Mouse (Mus musculus): ENCODE results near the gene Zgpat. TPM values are rescaled to one million over a fixed set of nuclear protein-coding genes. Genes with fewer than 3 reads are reported as not detected.
A peak's percentile ranks its signal among the peaks of the same experiment; 100 is the strongest.

The Zgpat gene
- polyA plus RNA-seq, 1 experiment from 2014 or later = 36.8 TPM

- DNase-seq (ENCODE audit: low spot score, missing footprints) (no peak), ATAC-seq (ENCODE audit: low FRiP score) (no peak)
- Histone ChIP-seq H3K4me1 (ENCODE audit: control insufficient read depth, insufficient read depth, low read length) (no peaks in the 10 kb centered on the region), H3K9ac (ENCODE audit: low read length) (no peak overlapping the region), H3K27me3 (ENCODE audit: control insufficient read depth, insufficient read depth, low read length) (no peaks in the 10 kb centered on the region), H3K27ac (ENCODE audit: low read depth, low read length) (no peak overlapping the region), H3K4me3 (ENCODE audit: low read depth, low read length) (no peak overlapping the region), H3K36me3 (ENCODE audit: control insufficient read depth, insufficient read depth, low read length) (peaks cover 3% of the 10 kb centered on the region), H3K9me3 (ENCODE audit: control insufficient read depth, low read length) (no peaks in the 10 kb centered on the region), H3K4me2 (no peak overlapping the region)
- 89% methylated on average over 15 of the region's 15 CpGs for WGBS
These were observed 26.3 kb downstream of the Zgpat start for GRCm38 (mm10) chr2:181391022-181391421.

- peaks cover 3% of the 10 kb centered on the region for H3K36me3 ChIP-seq (ENCODE audit: control insufficient read depth, insufficient read depth, low read length)
These were observed 26.8 kb downstream of the Zgpat start for GRCm38 (mm10) chr2:181391541-181391940.

GRCm38 (mm10) chr2:181392600-181393213 lies 28.0 kb downstream of the Zgpat start:
- Histone ChIP-seq H3K36me3 (ENCODE audit: control insufficient read depth, insufficient read depth, low read length) (peaks cover 3% of the 10 kb centered on the region), H3K9ac (ENCODE audit: low read length) (no peak overlapping the region), H3K4me1 (ENCODE audit: control insufficient read depth, insufficient read depth, low read length) (no peaks in the 10 kb centered on the region), H3K27ac (ENCODE audit: low read depth, low read length) (no peak overlapping the region), H3K9me3 (ENCODE audit: control insufficient read depth, low read length) (no peaks in the 10 kb centered on the region), H3K4me3 (ENCODE audit: low read depth, low read length) (no peak overlapping the region), H3K27me3 (ENCODE audit: control insufficient read depth, insufficient read depth, low read length) (no peaks in the 10 kb centered on the region), H3K4me2 (no peak overlapping the region)
- WGBS = 24% methylated on average over 4 of the region's 4 CpGs
- DNase-seq (ENCODE audit: low spot score, missing footprints) = peak; percentile 98
- 0 out of 2 replicates have a peak, but pooled peaks have one; percentile 40 for ATAC-seq (ENCODE audit: low FRiP score)

More at GRCm38 (mm10) chr2:181391541-181391940, 26.8 kb downstream of the Zgpat start:
- Histone ChIP-seq H3K9ac (ENCODE audit: low read length) (no peak overlapping the region), H3K4me3 (ENCODE audit: low read depth, low read length) (no peak overlapping the region), H3K4me1 (ENCODE audit: control insufficient read depth, insufficient read depth, low read length) (no peaks in the 10 kb centered on the region), H3K27ac (ENCODE audit: low read depth, low read length) (no peak overlapping the region), H3K9me3 (ENCODE audit: control insufficient read depth, low read length) (no peaks in the 10 kb centered on the region), H3K4me2 (no peak overlapping the region), H3K27me3 (ENCODE audit: control insufficient read depth, insufficient read depth, low read length) (no peaks in the 10 kb centered on the region)
- WGBS = 78% methylated on average over 2 of the region's 2 CpGs
- ATAC-seq (ENCODE audit: low FRiP score) (no peak), DNase-seq (ENCODE audit: low spot score, missing footprints) (peak; percentile 66)

- Histone ChIP-seq H3K27ac (ENCODE audit: low read depth, low read length) (no peak overlapping the region), H3K4me3 (ENCODE audit: low read depth, low read length) (no peak overlapping the region), H3K9me3 (ENCODE audit: control insufficient read depth, low read length) (no peaks in the 10 kb centered on the region), H3K27me3 (ENCODE audit: control insufficient read depth, insufficient read depth, low read length) (no peaks in the 10 kb centered on the region), H3K9ac (ENCODE audit: low read length) (no peak overlapping the region), H3K4me1 (ENCODE audit: control insufficient read depth, insufficient read depth, low read length) (no peaks in the 10 kb centered on the region), H3K36me3 (ENCODE audit: control insufficient read depth, insufficient read depth, low read length) (peaks cover 3% of the 10 kb centered on the region), H3K4me2 (no peak overlapping the region)
- ATAC-seq (ENCODE audit: low FRiP score) = no peak
- no peak for DNase-seq (ENCODE audit: low spot score, missing footprints)
- WGBS = 94% methylated on average over 3 of the region's 3 CpGs
These were observed 29.4 kb downstream of the Zgpat start for GRCm38 (mm10) chr2:181394086-181394485.

GRCm38 (mm10) chr2:181397207-181397761 lies 32.6 kb downstream of the Zgpat start:
- H3K36me3 ChIP-seq (ENCODE audit: control insufficient read depth, insufficient read depth, low read length) = no peaks in the 10 kb centered on the region
- H3K27ac ChIP-seq (ENCODE audit: low read depth, low read length) = no peak overlapping the region
- 80% methylated on average over 5 of the region's 5 CpGs for WGBS
- H3K4me3 ChIP-seq (ENCODE audit: low read depth, low read length) = no peak overlapping the region
- no peaks in the 10 kb centered on the region for H3K9me3 ChIP-seq (ENCODE audit: control insufficient read depth, low read length)
- H3K4me2 ChIP-seq = no peak overlapping the region
- H3K9ac ChIP-seq (ENCODE audit: low read length) = no peak overlapping the region
- H3K27me3 ChIP-seq (ENCODE audit: control insufficient read depth, insufficient read depth, low read length) = no peaks in the 10 kb centered on the region
- H3K4me1 ChIP-seq (ENCODE audit: control insufficient read depth, insufficient read depth, low read length) = no peaks in the 10 kb centered on the region
- DNase-seq (ENCODE audit: low spot score, missing footprints) (peak; percentile 28), ATAC-seq (ENCODE audit: low FRiP score) (no peak)

- Histone ChIP-seq H3K36me3 (ENCODE audit: control insufficient read depth, insufficient read depth, low read length) (no peaks in the 10 kb centered on the region), H3K4me2 (no peak overlapping the region), H3K4me1 (ENCODE audit: control insufficient read depth, insufficient read depth, low read length) (no peaks in the 10 kb centered on the region), H3K4me3 (ENCODE audit: low read depth, low read length) (no peak overlapping the region), H3K9me3 (ENCODE audit: control insufficient read depth, low read length) (no peaks in the 10 kb centered on the region), H3K27me3 (ENCODE audit: control insufficient read depth, insufficient read depth, low read length) (no peaks in the 10 kb centered on the region), H3K27ac (ENCODE audit: low read depth, low read length) (no peak overlapping the region), H3K9ac (ENCODE audit: low read length) (no peak overlapping the region)
- WGBS = 24% methylated on average over 1 of the region's 1 CpGs
- DNase-seq (ENCODE audit: low spot score, missing footprints) = no peak
- no peak for ATAC-seq (ENCODE audit: low FRiP score)
These were observed 36.8 kb downstream of the Zgpat start for GRCm38 (mm10) chr2:181401497-181401896.

GRCm38 (mm10) chr2:181403722-181404121 lies 39.0 kb downstream of the Zgpat start:
- H3K4me1 ChIP-seq (ENCODE audit: control insufficient read depth, insufficient read depth, low read length) = no peaks in the 10 kb centered on the region
- no peak overlapping the region for H3K4me3 ChIP-seq (ENCODE audit: low read depth, low read length)
- H3K9me3 ChIP-seq (ENCODE audit: control insufficient read depth, low read length) = no peaks in the 10 kb centered on the region
- H3K9ac ChIP-seq (ENCODE audit: low read length) = no peak overlapping the region
- no peak overlapping the region for H3K27ac ChIP-seq (ENCODE audit: low read depth, low read length)
- H3K4me2 ChIP-seq = no peak overlapping the region
- ATAC-seq (ENCODE audit: low FRiP score) = no peak
- H3K36me3 ChIP-seq (ENCODE audit: control insufficient read depth, insufficient read depth, low read length) = no peaks in the 10 kb centered on the region
- DNase-seq (ENCODE audit: low spot score, missing footprints) = no peak
- H3K27me3 ChIP-seq (ENCODE audit: control insufficient read depth, insufficient read depth, low read length) = no peaks in the 10 kb centered on the region
- WGBS = 96% methylated on average over 3 of the region's 3 CpGs

GRCm38 (mm10) chr2:181409643-181410042 lies 44.9 kb downstream of the Zgpat start:
- ATAC-seq (ENCODE audit: low FRiP score) (no peak), DNase-seq (ENCODE audit: low spot score, missing footprints) (no peak)
- Histone ChIP-seq H3K9ac (ENCODE audit: low read length) (no peak overlapping the region), H3K36me3 (ENCODE audit: control insufficient read depth, insufficient read depth, low read length) (no peaks in the 10 kb centered on the region), H3K9me3 (ENCODE audit: control insufficient read depth, low read length) (no peaks in the 10 kb centered on the region), H3K27ac (ENCODE audit: low read depth, low read length) (no peak overlapping the region), H3K4me3 (ENCODE audit: low read depth, low read length) (no peak overlapping the region), H3K4me2 (no peak overlapping the region), H3K4me1 (ENCODE audit: control insufficient read depth, insufficient read depth, low read length) (no peaks in the 10 kb centered on the region), H3K27me3 (ENCODE audit: control insufficient read depth, insufficient read depth, low read length) (no peaks in the 10 kb centered on the region)
- 86% methylated on average over 7 of the region's 7 CpGs for WGBS

- no peak overlapping the region for H3K4me2 ChIP-seq
- peak; percentile 84 for ATAC-seq (ENCODE audit: low FRiP score)
- DNase-seq (ENCODE audit: low spot score, missing footprints) = peak; percentile 92
- no peaks in the 10 kb centered on the region for H3K4me1 ChIP-seq (ENCODE audit: control insufficient read depth, insufficient read depth, low read length)
- no peaks in the 10 kb centered on the region for H3K36me3 ChIP-seq (ENCODE audit: control insufficient read depth, insufficient read depth, low read length)
- WGBS = 40% methylated on average over 4 of the region's 4 CpGs
- H3K9me3 ChIP-seq (ENCODE audit: control insufficient read depth, low read length) = no peaks in the 10 kb centered on the region
- peak overlapping the region; percentile 17 for H3K27ac ChIP-seq (ENCODE audit: low read depth, low read length)
- no peak overlapping the region for H3K4me3 ChIP-seq (ENCODE audit: low read depth, low read length)
- no peaks in the 10 kb centered on the region for H3K27me3 ChIP-seq (ENCODE audit: control insufficient read depth, insufficient read depth, low read length)
- peak overlapping the region; percentile 28; the same call in 1 of the 2 replicates for H3K9ac ChIP-seq (ENCODE audit: low read length)
These were observed 46.2 kb downstream of the Zgpat start for GRCm38 (mm10) chr2:181410760-181411473.
